Mouse (Mus musculus) hindbrain, embryonic 14.5 days (tissue): ENCODE measurements around the gene Hist1h2ae. TPM values are rescaled to one million over a fixed set of nuclear protein-coding genes. Genes with fewer than 3 reads are reported as not detected.

ENCODE experiments used
- ATAC-seq: fragments of 200-750 bp; cut with Nextera tagmentation; 2 replicates; pipeline ENCODE4 v1.8.0; 2017; ENCODE audit warnings: moderate number of reproducible peaks, mild to moderate bottlenecking, moderate TSS enrichment, moderate library complexity; ENCODE audit not compliant: low FRiP score
- DNase-seq: peaks from one replicate; pipeline ENCODE4 v3.0.0-alpha.2; 2015; ENCODE audit warnings: low spot score
- H3K27ac ChIP-seq: fragments of 300-500 bp; sonication (generic); 2 replicates; pipeline ENCODE4 v1.5.1; 2014; ENCODE audit warnings: mild to moderate bottlenecking, moderate library complexity
- H3K27me3 ChIP-seq: fragments of 300-500 bp; sonication (generic); 2 replicates; pipeline ENCODE4 v1.6.1; 2014; ENCODE audit warnings: mild to moderate bottlenecking, low read length, mixed read lengths; ENCODE audit not compliant: control insufficient read depth, insufficient read depth
- H3K36me3 ChIP-seq: fragments of 300-500 bp; sonication (generic); replicated peaks from 2 replicates; pipeline ENCODE4 v1.6.1; 2014; ENCODE audit not compliant: control insufficient read depth, insufficient read depth
- H3K4me1 ChIP-seq: fragments of 300-500 bp; sonication (generic); replicated peaks from 2 replicates; pipeline ENCODE4 v1.6.1; 2014; ENCODE audit warnings: antibody characterized with exemption, low read length, mixed read lengths; ENCODE audit not compliant: control insufficient read depth, insufficient read depth
- H3K4me2 ChIP-seq: fragments of 300-500 bp; sonication (generic); replicated peaks from 2 replicates; pipeline ENCODE4 v1.6.1; 2014; ENCODE audit warnings: mild to moderate bottlenecking, moderate library complexity
- H3K4me3 ChIP-seq: fragments of 300-500 bp; sonication (generic); replicated peaks from 2 replicates; pipeline ENCODE4 v1.5.1; 2014; ENCODE audit warnings: mild to moderate bottlenecking, low read length
- H3K9ac ChIP-seq: fragments of 300-500 bp; sonication (generic); 2 replicates; pipeline ENCODE4 v1.6.1; 2014
- H3K9me3 ChIP-seq: fragments of 300-500 bp; sonication (generic); 2 replicates; pipeline ENCODE4 v1.6.1; 2016; ENCODE audit warnings: low read length; ENCODE audit not compliant: control insufficient read depth
- WGBS: fragments of 180-500 bp; shearing (Covaris S2); extraction: QIAGEN DNeasy Blood & Tissue Kit; methylation state at CpG from one replicate; pipeline ENCODE4 v1.1.7; 2014; 5-methylcytosine and 5-hydroxymethylcytosine counted together
- polyA plus RNA-seq: library from polyadenylated mRNA; unstranded; fragments of >200 nt; fragmentation: Nextera tagmentation; extraction: Ambion mirVana; gene quantifications from 2 replicates; pipeline ENCODE4 v1.2.1, GENCODE M21; 2014

The Hist1h2ae gene
- polyA plus RNA-seq = 21.8 and 22.5 TPM in 2 replicates

DNA sequence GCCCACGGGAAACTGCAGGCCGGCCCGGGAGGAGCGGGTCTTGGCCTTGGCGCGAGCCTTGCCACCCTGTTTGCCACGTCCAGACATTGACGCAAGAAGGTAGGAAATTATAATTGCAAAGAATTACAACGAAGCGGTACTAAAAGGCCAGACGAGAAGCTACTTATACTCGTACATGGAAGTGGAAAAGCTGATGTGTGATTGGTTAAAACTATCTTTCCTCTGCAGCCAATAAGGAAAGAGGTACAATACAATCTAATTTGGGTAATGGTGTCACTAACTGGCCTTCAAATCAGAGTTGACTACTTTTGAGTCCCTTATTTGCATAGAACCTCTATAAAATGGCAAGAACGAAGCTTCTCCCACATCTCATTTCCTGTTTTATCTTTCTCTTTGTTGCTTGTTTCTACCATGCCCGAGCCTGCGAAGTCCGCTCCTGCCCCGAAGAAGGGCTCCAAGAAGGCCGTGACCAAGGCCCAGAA, at the start of gene Hist1h2ae, which contains the start of gene Hist1h2bg:
Hist1h2ae (minus strand) TSS at position 199 of the 482 bp plus-strand sequence.
Hist1h2bg (plus strand) TSS at position 375 of the 482 bp plus-strand sequence.
- Histone ChIP-seq H3K4me3 (peak within 1 kb of the TSS; percentile 32), H3K9me3 (no peaks in the 10 kb centered on the region), H3K4me1 (peaks cover 27% of the 10 kb centered on the region), H3K9ac (peak within 1 kb of the TSS; percentile 63), H3K4me2 (peak within 1 kb of the TSS; percentile 67), H3K27ac (peak within 1 kb of the TSS; percentile 85), H3K36me3 (no peaks in the 10 kb centered on the region), H3K27me3 (no peaks in the 10 kb centered on the region)
- under 1% methylated on average over 18 of the region's 18 CpGs for WGBS
- DNase-seq (peak; percentile 90), ATAC-seq (peak; percentile 93)

DNA sequence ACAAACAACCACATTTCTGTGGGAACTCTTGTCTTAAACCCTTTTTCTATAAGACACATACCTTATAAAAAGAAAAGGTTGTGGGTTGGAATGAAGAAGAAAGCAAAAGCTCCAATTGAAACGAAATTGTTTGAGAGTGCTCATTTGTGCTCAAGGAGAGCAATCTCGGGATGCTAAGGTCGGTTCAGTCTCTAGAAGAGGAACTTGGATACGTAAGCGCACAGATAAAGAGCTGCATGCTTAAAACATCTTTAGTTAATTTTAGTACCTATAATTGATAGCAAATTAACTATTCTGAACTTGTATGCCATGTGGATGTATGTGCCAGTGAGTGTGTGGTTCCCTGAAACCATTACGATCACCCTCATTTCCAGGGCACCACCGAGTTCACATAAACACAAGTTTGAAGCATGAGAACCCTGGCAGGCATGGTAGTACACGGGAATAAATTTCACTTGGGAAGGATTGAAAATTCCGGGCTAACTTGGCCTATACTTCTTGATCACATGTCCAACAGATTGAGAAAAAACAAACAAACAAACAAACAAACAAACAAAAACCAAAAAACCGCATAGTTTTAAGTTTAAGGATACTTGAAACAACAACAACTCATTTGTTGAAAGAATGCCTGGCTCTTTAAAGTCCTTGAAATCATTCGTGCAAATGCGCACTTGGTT, 49.2 kb upstream of the Hist1h2ae start:
- H3K27ac ChIP-seq = peak overlapping the region; percentile 94
- peak overlapping the region; percentile 100 for H3K4me2 ChIP-seq
- peak overlapping the region; percentile 81 for H3K9ac ChIP-seq
- peaks cover 15% of the 10 kb centered on the region for H3K4me1 ChIP-seq
- DNase-seq (no peak), ATAC-seq (no peak)
- no peaks in the 10 kb centered on the region for H3K27me3 ChIP-seq
- peak overlapping the region; percentile 53 for H3K4me3 ChIP-seq
- 52% methylated on average over 12 of the region's 12 CpGs for WGBS
- no peaks in the 10 kb centered on the region for H3K36me3 ChIP-seq
- no peaks in the 10 kb centered on the region for H3K9me3 ChIP-seq

DNA sequence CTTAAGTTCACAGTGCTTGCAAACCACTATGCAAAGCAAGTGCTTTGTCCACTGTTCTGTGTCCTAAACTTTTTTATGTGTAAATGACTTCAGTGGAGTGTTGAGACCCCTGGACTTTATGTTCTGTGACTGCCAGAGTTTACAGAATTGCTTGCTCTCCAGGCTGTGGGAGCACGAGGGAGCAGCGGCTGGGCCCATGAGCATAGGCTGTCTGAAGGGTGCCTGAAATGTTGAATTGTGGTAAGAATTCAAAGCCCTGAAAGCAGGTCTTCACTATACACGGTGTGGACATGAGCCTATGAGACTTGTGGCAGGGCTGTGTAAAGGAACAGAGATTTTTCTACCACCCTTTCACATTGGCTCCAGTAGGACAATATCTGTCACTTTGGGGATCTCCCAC, 40.6 kb upstream of the Hist1h2ae start:
- Histone ChIP-seq H3K4me2 (no peak overlapping the region), H3K27me3 (no peaks in the 10 kb centered on the region), H3K4me1 (no peaks in the 10 kb centered on the region), H3K27ac (no peak overlapping the region), H3K36me3 (no peaks in the 10 kb centered on the region), H3K9me3 (no peaks in the 10 kb centered on the region), H3K4me3 (no peak overlapping the region), H3K9ac (no peak overlapping the region)
- ATAC-seq (no peak), DNase-seq (no peak)
- WGBS = 83% methylated on average over 3 of the region's 3 CpGs

DNA sequence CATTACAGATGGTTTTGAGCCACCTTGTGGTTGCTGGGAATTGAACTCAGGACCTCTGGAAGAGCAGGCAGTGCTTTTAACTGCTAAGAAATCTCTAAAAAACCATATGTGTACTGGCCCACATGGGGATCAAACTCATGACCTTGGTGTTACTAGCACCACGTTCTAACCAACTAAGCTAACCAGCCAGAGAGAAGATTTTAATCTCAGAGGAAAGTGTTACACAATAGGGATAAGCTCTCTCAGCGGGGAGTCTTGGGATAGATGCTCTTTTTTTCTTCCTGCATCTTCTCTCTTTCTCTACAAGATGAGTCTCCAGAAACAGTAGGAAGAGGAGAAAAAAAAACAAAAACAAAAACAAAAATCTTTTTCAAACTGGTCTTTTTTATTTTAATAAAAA, 39.4 kb upstream of the Hist1h2ae start:
- Histone ChIP-seq H3K4me2 (no peak overlapping the region), H3K36me3 (no peaks in the 10 kb centered on the region), H3K9me3 (no peaks in the 10 kb centered on the region), H3K4me3 (no peak overlapping the region), H3K27ac (no peak overlapping the region), H3K4me1 (no peaks in the 10 kb centered on the region), H3K9ac (no peak overlapping the region), H3K27me3 (no peaks in the 10 kb centered on the region)
- WGBS = 78% methylated on average over 2 of the region's 2 CpGs
- ATAC-seq (no peak), DNase-seq (no peak)

DNA sequence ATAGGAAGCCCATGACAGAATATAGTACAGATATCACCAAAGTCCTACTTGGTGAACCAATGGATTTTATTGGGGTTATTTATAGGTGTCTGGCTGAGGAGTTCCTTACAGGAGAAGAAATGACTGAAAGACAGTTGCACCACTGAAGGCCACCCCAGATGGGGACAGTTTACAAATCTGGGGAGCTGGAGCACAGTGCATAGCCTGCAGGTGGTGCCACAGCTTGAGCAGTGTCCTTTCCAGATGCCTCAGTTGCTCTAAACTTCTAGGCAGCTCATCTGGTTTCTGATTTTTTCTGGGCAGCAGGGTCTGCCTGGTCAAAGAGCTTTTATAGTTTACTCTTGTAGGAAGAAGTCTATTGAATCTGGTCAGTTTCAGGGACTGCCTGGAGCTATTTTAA, 38.8 kb upstream of the Hist1h2ae start:
- DNase-seq = no peak
- H3K27me3 ChIP-seq = no peaks in the 10 kb centered on the region
- no peaks in the 10 kb centered on the region for H3K4me1 ChIP-seq
- no peaks in the 10 kb centered on the region for H3K36me3 ChIP-seq
- H3K4me2 ChIP-seq = no peak overlapping the region
- no peak overlapping the region for H3K4me3 ChIP-seq
- H3K9me3 ChIP-seq = no peaks in the 10 kb centered on the region
- no peak overlapping the region for H3K27ac ChIP-seq
- no peak for ATAC-seq
- no peak overlapping the region for H3K9ac ChIP-seq

DNA sequence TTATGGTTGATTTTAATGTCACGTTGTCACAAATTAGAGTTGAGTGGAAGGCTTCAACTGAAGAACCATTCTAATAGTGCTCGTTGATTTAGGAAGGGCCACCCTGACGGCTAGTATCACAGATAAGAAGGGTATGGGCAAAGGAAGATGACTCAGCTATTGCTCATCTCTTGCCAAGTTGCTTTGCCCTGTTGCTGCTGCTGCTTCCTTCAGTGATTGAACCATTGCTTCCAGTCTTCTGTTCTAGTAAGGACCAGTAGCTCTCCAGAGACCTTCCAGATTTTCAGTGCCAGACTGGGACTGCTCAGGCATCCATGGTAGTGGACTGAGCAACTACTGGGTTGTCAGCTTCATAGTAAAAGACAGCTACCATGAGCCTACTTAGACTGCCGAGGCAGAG, 38.2 kb upstream of the Hist1h2ae start:
- Histone ChIP-seq H3K9me3 (no peaks in the 10 kb centered on the region), H3K27me3 (no peaks in the 10 kb centered on the region), H3K4me1 (no peaks in the 10 kb centered on the region), H3K4me3 (no peak overlapping the region), H3K9ac (no peak overlapping the region), H3K27ac (no peak overlapping the region), H3K4me2 (no peak overlapping the region), H3K36me3 (no peaks in the 10 kb centered on the region)
- ATAC-seq = no peak
- DNase-seq = no peak
- 88% methylated on average over 4 of the region's 4 CpGs for WGBS

DNA sequence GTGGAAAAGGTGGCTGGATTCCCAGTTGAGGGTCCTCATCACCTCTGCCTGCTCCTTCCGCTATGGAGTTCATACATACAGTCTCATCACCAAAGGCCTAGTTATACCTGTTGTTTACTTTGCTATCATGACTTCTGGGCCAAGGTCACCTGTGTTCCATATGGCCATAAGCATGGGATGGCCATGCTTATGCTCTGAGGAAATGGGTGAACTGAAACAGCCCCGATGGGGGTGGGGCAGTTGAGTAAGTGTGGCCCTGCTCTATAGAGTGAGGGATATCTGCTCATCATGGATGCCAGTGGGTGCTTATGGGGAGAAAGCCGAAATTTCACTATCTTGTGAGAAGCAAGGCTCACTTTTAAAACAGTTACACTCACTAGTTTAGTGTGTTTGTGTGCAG, 34.0 kb upstream of the Hist1h2ae start:
- Histone ChIP-seq H3K27me3 (no peaks in the 10 kb centered on the region), H3K9me3 (no peaks in the 10 kb centered on the region), H3K36me3 (no peaks in the 10 kb centered on the region), H3K4me1 (no peaks in the 10 kb centered on the region), H3K27ac (no peak overlapping the region), H3K4me3 (no peak overlapping the region), H3K4me2 (no peak overlapping the region), H3K9ac (no peak overlapping the region)
- DNase-seq (no peak), ATAC-seq (no peak)
- 87% methylated on average over 3 of the region's 3 CpGs for WGBS

DNA sequence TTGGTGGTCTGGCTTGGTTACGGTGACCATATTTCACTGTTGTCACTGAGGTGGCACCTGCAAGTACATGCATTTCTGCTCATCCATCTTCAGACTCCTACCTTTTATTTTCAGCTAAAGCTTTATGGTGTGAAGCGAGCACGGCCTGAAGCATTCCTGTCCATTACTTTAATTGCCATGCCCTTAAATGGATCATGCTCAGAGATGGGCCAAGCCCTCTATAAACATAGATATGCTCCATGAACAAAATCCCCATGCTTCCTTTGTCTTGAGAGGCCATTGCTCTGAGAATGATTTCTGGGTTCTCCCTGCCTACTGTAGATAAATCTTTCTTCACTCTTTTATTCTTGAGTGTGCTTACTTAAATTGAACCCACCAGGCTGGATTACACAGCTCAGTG, 33.4 kb upstream of the Hist1h2ae start:
- 92% methylated on average over 3 of the region's 3 CpGs for WGBS
- no peak overlapping the region for H3K4me2 ChIP-seq
- no peaks in the 10 kb centered on the region for H3K9me3 ChIP-seq
- no peak overlapping the region for H3K4me3 ChIP-seq
- H3K27ac ChIP-seq = no peak overlapping the region
- no peak overlapping the region for H3K9ac ChIP-seq
- DNase-seq (no peak), ATAC-seq (no peak)
- H3K4me1 ChIP-seq = no peaks in the 10 kb centered on the region
- no peaks in the 10 kb centered on the region for H3K27me3 ChIP-seq
- no peaks in the 10 kb centered on the region for H3K36me3 ChIP-seq

DNA sequence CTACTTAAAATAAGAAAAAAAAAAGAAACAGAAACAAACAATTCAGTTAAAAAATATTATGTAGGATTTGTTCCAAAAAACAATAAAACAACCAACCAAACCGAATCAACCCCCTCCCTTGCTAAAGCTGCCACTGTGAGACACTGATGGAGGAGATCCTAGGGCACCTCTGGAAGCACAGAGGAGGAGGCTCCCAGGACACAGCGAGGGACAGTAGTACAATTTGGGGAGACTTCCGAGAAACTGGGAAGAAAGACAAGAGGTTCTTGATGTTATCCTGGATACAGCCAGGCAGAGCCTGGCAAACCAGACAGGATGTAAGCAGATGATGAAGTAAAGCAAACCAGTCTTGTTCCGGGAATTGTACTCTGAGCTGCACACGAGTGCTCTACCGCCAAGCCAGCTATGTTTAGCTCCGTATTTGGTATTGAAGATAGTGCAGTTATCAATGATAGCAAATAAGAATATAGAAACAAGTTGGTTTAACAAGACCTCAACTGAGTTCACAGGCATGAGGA, 32.2 kb upstream of the Hist1h2ae start:
- no peak for DNase-seq
- WGBS = 85% methylated on average over 7 of the region's 7 CpGs
- no peak overlapping the region for H3K27ac ChIP-seq
- no peak overlapping the region for H3K9ac ChIP-seq
- H3K4me2 ChIP-seq = no peak overlapping the region
- H3K27me3 ChIP-seq = no peaks in the 10 kb centered on the region
- H3K9me3 ChIP-seq = no peaks in the 10 kb centered on the region
- no peak for ATAC-seq
- H3K4me3 ChIP-seq = no peak overlapping the region
- no peaks in the 10 kb centered on the region for H3K4me1 ChIP-seq
- H3K36me3 ChIP-seq = no peaks in the 10 kb centered on the region
